Mouse (Mus musculus): ENCODE results near the gene Erlec1. TPM values are rescaled to one million over a fixed set of nuclear protein-coding genes. Genes with fewer than 3 reads are reported as not detected.
A peak's percentile ranks its signal among the peaks of the same experiment; 100 is the strongest.

The Erlec1 gene
- polyA plus RNA-seq (2014; fragmentation: Nextera tagmentation; extraction: Ambion mirVana), result 9.6 and 10.6 TPM in 2 replicates

DNA sequence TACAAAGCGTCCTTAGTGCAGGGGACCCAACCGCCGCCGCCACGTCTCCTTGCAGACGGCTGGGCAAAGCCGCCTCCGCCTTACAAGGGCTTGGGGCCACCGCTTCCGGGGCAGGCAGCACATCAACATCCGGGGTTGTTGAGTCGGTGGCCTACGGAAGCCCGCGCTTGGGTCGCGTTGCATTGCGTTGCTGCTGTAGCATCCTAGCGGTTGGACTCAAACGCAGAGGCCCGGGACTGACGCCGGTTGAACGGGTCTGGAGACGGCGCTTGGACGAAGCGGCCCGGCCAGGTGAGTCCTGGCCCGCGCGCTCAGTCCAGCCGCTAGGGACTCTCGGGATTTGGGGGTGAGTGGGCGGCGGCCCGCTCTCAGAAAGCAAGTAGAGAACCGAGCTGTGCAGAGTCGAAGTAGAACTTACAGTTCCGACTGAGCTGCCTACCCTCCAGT is at the start of gene Erlec1:
Gene Erlec1, minus strand, starts transcription at position 57 of the 447 bp plus-strand sequence.
- Histone ChIP-seq H3K27ac (replicated peaks; ENCODE audit: low read depth, low read length) (peak within 1 kb of the TSS; percentile 45; the same call in 1 of the 2 replicates), H3K4me3 (ENCODE audit: low read depth, low read length) (peak within 1 kb of the TSS; percentile 78), H3K36me3 (ENCODE audit: control insufficient read depth, insufficient read depth, low read length) (peaks cover 4% of the 10 kb centered on the region; the same call in 1 of the 2 replicates), H3K4me1 (ENCODE audit: control insufficient read depth, insufficient read depth, low read length) (no peaks in the 10 kb centered on the region), H3K9me3 (ENCODE audit: control insufficient read depth, low read length) (no peaks in the 10 kb centered on the region), H3K9ac (ENCODE audit: low read length) (peak within 1 kb of the TSS; percentile 90), H3K27me3 (ENCODE audit: control insufficient read depth, insufficient read depth, low read length) (no peaks in the 10 kb centered on the region), H3K4me2 (ENCODE audit: low read depth, severe bottlenecking) (peak within 1 kb of the TSS; percentile 67)
- under 1% methylated on average over 40 of the region's 40 CpGs for WGBS
- DNase-seq (ENCODE audit: low spot score), result peak; percentile 90
- ATAC-seq (ENCODE audit: insufficient number of reproducible peaks, low FRiP score, low TSS enrichment, low read depth), result peak; percentile 96

DNA sequence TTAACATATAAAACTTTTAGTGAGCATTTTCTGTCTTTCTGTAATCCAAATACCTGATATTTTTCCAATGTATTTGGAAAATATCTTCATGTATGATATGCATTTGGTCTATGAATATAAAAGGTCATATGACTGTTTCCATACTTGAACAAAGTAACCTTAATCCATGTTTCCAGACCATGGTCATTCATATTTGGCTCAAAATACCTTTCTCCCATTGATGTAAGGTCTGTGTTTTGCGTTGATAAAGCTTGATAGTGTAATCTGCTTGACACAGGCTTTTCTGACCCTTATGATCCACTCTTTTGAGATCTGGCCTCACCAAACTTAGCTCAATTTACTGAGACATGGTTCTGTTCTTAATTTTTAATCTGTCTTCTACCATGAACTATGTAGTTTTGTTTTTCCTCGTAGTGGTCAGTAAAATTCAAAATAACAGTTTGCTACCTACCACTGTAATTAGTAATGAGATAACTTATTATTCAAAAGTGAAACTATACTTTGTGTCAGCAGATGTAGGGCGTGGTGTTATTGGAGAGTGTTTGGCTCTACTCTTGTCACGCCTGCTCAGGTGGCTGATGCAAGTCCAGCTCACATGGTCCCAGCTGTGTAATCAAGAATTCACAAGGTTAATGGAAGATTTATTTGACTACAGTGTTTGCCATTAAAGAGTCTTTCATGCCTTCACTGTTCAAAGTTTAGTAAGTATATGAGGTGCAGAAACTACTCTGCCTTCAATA is 47.2 kb upstream of the Erlec1 start:
- no peak for DNase-seq (ENCODE audit: low spot score)
- H3K9ac ChIP-seq (ENCODE audit: low read length), result no peak overlapping the region
- no peaks in the 10 kb centered on the region for H3K36me3 ChIP-seq (ENCODE audit: control insufficient read depth, insufficient read depth, low read length)
- H3K4me1 ChIP-seq (ENCODE audit: control insufficient read depth, insufficient read depth, low read length), result no peaks in the 10 kb centered on the region
- H3K9me3 ChIP-seq (ENCODE audit: control insufficient read depth, low read length), result no peaks in the 10 kb centered on the region
- 88% methylated on average over 4 of the region's 4 CpGs for WGBS
- ATAC-seq (ENCODE audit: insufficient number of reproducible peaks, low FRiP score, low TSS enrichment, low read depth), result no peak
- no peak overlapping the region for H3K27ac ChIP-seq (replicated peaks; ENCODE audit: low read depth, low read length)
- no peak overlapping the region for H3K4me3 ChIP-seq (ENCODE audit: low read depth, low read length)
- no peak overlapping the region for H3K4me2 ChIP-seq (ENCODE audit: low read depth, severe bottlenecking)
- H3K27me3 ChIP-seq (ENCODE audit: control insufficient read depth, insufficient read depth, low read length), result no peaks in the 10 kb centered on the region

DNA sequence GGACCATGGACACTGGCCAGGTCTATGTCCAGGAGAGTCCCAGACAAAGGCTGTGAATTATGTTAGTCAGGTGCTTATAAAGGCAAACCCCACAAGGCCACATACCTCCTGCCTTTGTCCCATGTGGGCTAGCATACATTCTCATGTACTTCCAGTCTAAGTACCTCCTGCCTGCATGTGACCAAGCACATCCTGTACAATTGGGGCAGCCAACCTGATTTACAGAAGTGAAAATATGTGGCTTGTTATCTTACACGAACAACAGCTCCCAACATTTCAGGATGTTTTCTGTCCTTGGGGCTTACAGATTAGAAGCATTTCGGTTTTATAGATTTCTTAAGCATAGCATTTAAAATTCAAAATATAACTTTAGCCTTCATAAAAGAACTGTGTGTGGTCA is 45.9 kb upstream of the Erlec1 start:
- no peaks in the 10 kb centered on the region for H3K4me1 ChIP-seq (ENCODE audit: control insufficient read depth, insufficient read depth, low read length)
- no peak overlapping the region for H3K4me3 ChIP-seq (ENCODE audit: low read depth, low read length)
- ATAC-seq (ENCODE audit: insufficient number of reproducible peaks, low FRiP score, low TSS enrichment, low read depth) (no peak), DNase-seq (ENCODE audit: low spot score) (no peak)
- H3K27me3 ChIP-seq (ENCODE audit: control insufficient read depth, insufficient read depth, low read length), result no peaks in the 10 kb centered on the region
- no peak overlapping the region for H3K9ac ChIP-seq (ENCODE audit: low read length)
- no peaks in the 10 kb centered on the region for H3K36me3 ChIP-seq (ENCODE audit: control insufficient read depth, insufficient read depth, low read length)
- no peak overlapping the region for H3K27ac ChIP-seq (replicated peaks; ENCODE audit: low read depth, low read length)
- no peak overlapping the region for H3K4me2 ChIP-seq (ENCODE audit: low read depth, severe bottlenecking)
- H3K9me3 ChIP-seq (ENCODE audit: control insufficient read depth, low read length), result no peaks in the 10 kb centered on the region
- WGBS, result 91% methylated on average over 2 of the region's 2 CpGs

DNA sequence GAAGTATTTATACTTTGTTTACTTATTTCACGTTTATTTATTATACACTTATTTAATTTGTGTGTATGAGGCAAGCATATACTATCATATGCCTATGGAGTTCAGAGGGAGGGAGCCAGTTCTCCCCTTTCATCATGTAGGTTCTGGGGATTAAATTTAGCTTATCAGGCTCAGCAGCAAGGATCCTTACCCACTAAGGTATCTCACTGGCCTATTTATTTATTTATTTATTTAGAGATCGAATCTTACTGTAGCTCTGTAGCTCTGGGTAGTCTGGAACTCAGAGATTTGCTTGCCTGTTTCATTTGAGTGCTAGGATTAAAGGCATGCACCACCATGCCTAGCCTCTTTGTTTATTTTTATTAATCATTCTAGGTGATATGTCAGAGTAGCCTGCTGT is 44.6 kb upstream of the Erlec1 start:
- H3K9me3 ChIP-seq (ENCODE audit: control insufficient read depth, low read length), result no peaks in the 10 kb centered on the region
- H3K27me3 ChIP-seq (ENCODE audit: control insufficient read depth, insufficient read depth, low read length), result no peaks in the 10 kb centered on the region
- H3K4me3 ChIP-seq (ENCODE audit: low read depth, low read length), result no peak overlapping the region
- ATAC-seq (ENCODE audit: insufficient number of reproducible peaks, low FRiP score, low TSS enrichment, low read depth) (no peak), DNase-seq (ENCODE audit: low spot score) (no peak)
- no peak overlapping the region for H3K4me2 ChIP-seq (ENCODE audit: low read depth, severe bottlenecking)
- H3K36me3 ChIP-seq (ENCODE audit: control insufficient read depth, insufficient read depth, low read length), result no peaks in the 10 kb centered on the region
- H3K27ac ChIP-seq (replicated peaks; ENCODE audit: low read depth, low read length), result no peak overlapping the region
- whole genome bisulfite sequencing, result 87% methylated on average over 2 of the region's 2 CpGs
- H3K4me1 ChIP-seq (ENCODE audit: control insufficient read depth, insufficient read depth, low read length), result no peaks in the 10 kb centered on the region
- no peak overlapping the region for H3K9ac ChIP-seq (ENCODE audit: low read length)

DNA sequence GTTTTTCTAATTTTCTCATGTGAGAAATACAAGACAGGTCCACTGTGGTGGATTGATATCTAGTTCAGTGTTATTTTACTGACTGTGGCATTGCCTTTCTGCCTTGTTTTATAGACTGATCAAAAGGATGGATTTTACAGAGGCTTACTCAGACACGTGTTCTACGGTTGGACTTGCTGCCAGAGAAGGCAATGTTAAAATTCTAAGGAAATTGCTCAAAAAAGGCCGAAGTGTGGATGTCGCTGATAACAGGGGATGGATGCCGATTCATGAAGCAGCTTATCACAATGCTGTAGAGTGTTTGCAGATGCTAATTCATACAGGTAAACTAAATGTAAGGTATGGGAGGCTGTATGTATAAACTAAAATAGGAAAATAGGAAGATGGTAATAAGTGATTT is 44.1 kb upstream of the Erlec1 start:
- ATAC-seq (ENCODE audit: insufficient number of reproducible peaks, low FRiP score, low TSS enrichment, low read depth) (no peak), DNase-seq (ENCODE audit: low spot score) (no peak)
- 88% methylated on average over 5 of the region's 5 CpGs for WGBS

DNA sequence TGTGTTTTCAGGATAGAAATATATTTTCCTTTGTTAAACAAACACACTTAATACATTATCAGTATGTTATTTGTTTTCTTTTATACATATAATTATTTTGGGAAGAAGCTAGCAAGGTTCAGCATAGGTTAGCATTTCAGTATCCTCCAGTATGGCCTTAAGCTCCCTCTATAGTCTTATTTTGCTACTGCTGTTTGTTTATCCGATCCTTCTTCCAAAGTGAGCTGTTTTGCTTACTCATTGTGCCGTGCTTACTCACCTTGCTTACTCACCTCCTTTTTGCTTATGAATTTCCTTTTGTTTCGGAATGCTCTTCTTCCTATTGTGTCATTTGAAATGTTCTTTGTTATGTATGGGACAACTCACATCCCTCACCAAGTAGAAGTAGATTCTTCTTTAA is 42.5 kb upstream of the Erlec1 start:
- Histone ChIP-seq H3K4me1 (ENCODE audit: control insufficient read depth, insufficient read depth, low read length) (no peaks in the 10 kb centered on the region), H3K4me3 (ENCODE audit: low read depth, low read length) (no peak overlapping the region), H3K27me3 (ENCODE audit: control insufficient read depth, insufficient read depth, low read length) (no peaks in the 10 kb centered on the region), H3K9ac (ENCODE audit: low read length) (no peak overlapping the region), H3K36me3 (ENCODE audit: control insufficient read depth, insufficient read depth, low read length) (no peaks in the 10 kb centered on the region), H3K27ac (replicated peaks; ENCODE audit: low read depth, low read length) (no peak overlapping the region), H3K9me3 (ENCODE audit: control insufficient read depth, low read length) (no peaks in the 10 kb centered on the region), H3K4me2 (ENCODE audit: low read depth, severe bottlenecking) (no peak overlapping the region)
- DNase-seq (ENCODE audit: low spot score) (no peak), ATAC-seq (ENCODE audit: insufficient number of reproducible peaks, low FRiP score, low TSS enrichment, low read depth) (no peak)
- 91% methylated on average over 3 of the region's 3 CpGs for WGBS

More for the DNA sequence above, 44.1 kb upstream of the Erlec1 start:
- H3K4me2 ChIP-seq (ENCODE audit: low read depth, severe bottlenecking), result no peak overlapping the region
- no peaks in the 10 kb centered on the region for H3K27me3 ChIP-seq (ENCODE audit: control insufficient read depth, insufficient read depth, low read length)
- H3K4me3 ChIP-seq (ENCODE audit: low read depth, low read length), result no peak overlapping the region
- H3K36me3 ChIP-seq (ENCODE audit: control insufficient read depth, insufficient read depth, low read length), result no peaks in the 10 kb centered on the region
- no peaks in the 10 kb centered on the region for H3K4me1 ChIP-seq (ENCODE audit: control insufficient read depth, insufficient read depth, low read length)
- H3K9me3 ChIP-seq (ENCODE audit: control insufficient read depth, low read length), result no peaks in the 10 kb centered on the region
- H3K27ac ChIP-seq (replicated peaks; ENCODE audit: low read depth, low read length), result no peak overlapping the region
- H3K9ac ChIP-seq (ENCODE audit: low read length), result no peak overlapping the region

DNA sequence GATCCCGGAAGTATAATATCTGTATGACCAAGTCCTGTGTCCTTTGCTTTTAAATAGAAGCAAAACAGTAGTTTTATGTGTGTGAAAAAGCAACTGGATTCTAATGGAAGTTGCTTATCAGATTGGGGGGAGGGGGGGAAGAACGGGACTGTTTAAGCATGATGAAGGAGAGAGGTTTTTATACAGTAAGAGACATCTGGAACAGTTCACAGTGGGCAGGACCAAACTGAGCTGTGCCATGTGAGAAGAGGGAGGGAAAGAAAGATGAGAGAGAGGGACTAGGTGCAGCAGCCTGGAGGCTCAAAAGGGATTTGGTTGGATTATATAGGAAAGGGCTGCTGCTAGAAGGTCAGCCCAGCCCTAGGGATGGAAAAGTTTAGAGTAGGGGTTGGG is 32.5 kb upstream of the Erlec1 start:
- no peak overlapping the region; the same call in 1 of the 2 replicates for H3K9ac ChIP-seq (ENCODE audit: low read length)
- peak; percentile 76 for ATAC-seq (ENCODE audit: insufficient number of reproducible peaks, low FRiP score, low TSS enrichment, low read depth)
- no peaks in the 10 kb centered on the region for H3K4me1 ChIP-seq (ENCODE audit: control insufficient read depth, insufficient read depth, low read length)
- peak; percentile 26 for DNase-seq (ENCODE audit: low spot score)
- H3K4me2 ChIP-seq (ENCODE audit: low read depth, severe bottlenecking), result peak overlapping the region; percentile 70
- no peaks in the 10 kb centered on the region for H3K27me3 ChIP-seq (ENCODE audit: control insufficient read depth, insufficient read depth, low read length)
- 6% methylated on average over 2 of the region's 2 CpGs for WGBS
- H3K27ac ChIP-seq (replicated peaks; ENCODE audit: low read depth, low read length), result no peak overlapping the region
- no peaks in the 10 kb centered on the region for H3K9me3 ChIP-seq (ENCODE audit: control insufficient read depth, low read length)
- H3K4me3 ChIP-seq (ENCODE audit: low read depth, low read length), result peak overlapping the region; percentile 53
- H3K36me3 ChIP-seq (ENCODE audit: control insufficient read depth, insufficient read depth, low read length), result no peaks in the 10 kb centered on the region

DNA sequence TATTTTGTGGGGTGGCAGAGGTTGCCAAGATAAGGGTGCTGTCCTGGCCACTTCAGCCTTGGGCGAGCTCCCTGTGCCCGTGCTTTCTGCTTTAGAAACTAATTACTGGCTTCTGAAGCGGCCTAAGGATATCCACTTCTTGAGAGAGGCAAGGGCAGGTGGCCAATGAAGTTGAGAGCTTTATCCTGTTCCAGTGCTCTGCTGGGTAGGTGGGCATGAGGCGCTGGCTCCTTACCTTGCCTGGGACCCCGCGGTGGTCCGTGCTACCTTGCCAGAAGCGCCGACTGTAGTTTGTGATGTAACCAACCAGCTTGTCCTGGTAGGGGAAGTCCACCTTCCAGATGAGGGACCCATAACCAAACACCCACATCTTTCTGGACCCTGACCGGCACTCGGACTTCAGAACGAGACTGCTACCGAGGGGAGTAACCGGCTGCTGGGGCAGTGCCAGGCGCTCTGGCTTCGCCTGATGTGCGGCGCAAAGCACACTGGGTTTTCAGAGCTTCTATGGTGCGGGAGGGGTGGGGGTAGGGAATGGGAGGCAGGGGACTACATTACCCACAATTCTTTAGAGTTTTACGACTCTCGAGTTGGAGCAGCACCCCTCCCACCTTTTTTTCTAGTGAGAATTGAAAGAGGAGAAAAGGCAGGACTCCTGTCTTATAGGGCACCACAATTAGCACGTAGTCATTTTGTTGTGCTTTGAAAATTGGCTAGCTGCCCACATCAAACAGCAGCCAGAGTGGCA is 31.9 kb upstream of the Erlec1 start, which contains the start of gene Chac2:
Gene Chac2, minus strand, starts transcription at position 474 of the 748 bp plus-strand sequence.
- DNase-seq (ENCODE audit: low spot score) (peak; percentile 82), ATAC-seq (ENCODE audit: insufficient number of reproducible peaks, low FRiP score, low TSS enrichment, low read depth) (peak; percentile 98)
- no peaks in the 10 kb centered on the region for H3K27me3 ChIP-seq (ENCODE audit: control insufficient read depth, insufficient read depth, low read length)
- H3K4me1 ChIP-seq (ENCODE audit: control insufficient read depth, insufficient read depth, low read length), result no peaks in the 10 kb centered on the region
- no peak within 1 kb of the TSS for H3K27ac ChIP-seq (replicated peaks; ENCODE audit: low read depth, low read length)
- H3K9me3 ChIP-seq (ENCODE audit: control insufficient read depth, low read length), result no peaks in the 10 kb centered on the region
- H3K36me3 ChIP-seq (ENCODE audit: control insufficient read depth, insufficient read depth, low read length), result no peaks in the 10 kb centered on the region
- H3K9ac ChIP-seq (ENCODE audit: low read length), result peak within 1 kb of the TSS; percentile 71
- H3K4me3 ChIP-seq (ENCODE audit: low read depth, low read length), result peak within 1 kb of the TSS; percentile 53
- H3K4me2 ChIP-seq (ENCODE audit: low read depth, severe bottlenecking), result peak within 1 kb of the TSS; percentile 70
- 1% methylated on average over 22 of the region's 22 CpGs for WGBS
